Mouse (Mus musculus) induced T-regulatory cell, adult 2 months (primary cell): ENCODE results near the gene Hus1b.

ENCODE experiments used
- DNase-seq: peaks from one replicate; pipeline ENCODE4 v3.0.0-alpha.2; 2012; ENCODE audit warnings: low read depth

The Hus1b gene

DNA sequence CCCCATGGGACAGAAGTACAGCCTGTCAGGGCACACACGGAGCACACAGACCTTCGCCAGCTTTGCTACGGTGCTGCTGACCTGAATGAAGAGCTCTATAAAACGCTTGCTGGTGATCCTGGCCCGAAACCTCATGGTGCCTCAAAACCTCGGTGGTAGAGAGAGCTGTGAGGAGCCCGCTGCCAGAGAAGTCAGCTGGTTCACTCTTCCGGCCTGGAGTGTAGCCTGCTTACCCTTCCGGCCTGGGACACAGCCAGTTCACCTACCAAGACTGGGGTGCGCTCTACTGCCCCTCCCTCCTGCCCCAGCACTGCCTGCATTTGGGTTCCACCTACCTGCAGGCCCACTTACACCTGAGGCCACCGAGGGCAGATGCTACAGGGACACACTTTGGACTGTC is at the start of gene Hus1b:
TSS of gene Hus1b (minus strand) at position 220 of the 400 bp plus-strand sequence.
- no peak for DNase-seq

- DNase-seq: no peak
Measured at GRCm38 (mm10) chr13:30994249-30994858, 46.8 kb upstream of the Hus1b start.

GRCm38 (mm10) chr13:30993819-30994218 is 46.3 kb upstream of the Hus1b start:
- peak; percentile 86 for DNase-seq

- DNase-seq: no peak
Measured at GRCm38 (mm10) chr13:30990233-30990632, 42.7 kb upstream of the Hus1b start.

DNA sequence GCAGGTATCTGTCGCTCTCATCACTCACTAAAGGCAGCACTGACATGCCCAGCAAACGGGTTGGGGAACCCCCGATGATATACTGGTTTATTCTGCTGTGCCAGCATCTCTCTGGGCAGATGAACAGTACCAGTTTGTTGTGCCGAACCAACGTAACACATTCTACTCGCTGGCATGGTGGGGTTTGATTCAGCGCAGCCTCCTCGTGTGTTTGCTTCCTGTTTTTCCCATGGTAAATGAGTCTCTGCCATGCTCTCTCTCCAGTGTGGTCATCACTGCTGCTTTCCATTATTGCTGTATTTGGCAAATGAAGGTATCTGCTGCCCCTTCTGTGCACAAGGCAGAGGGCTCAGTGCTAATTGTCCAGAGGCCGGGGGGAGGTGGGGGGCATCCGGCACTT is 42.2 kb upstream of the Hus1b start:
- no peak for DNase-seq

GRCm38 (mm10) chr13:30987686-30988085 is 40.1 kb upstream of the Hus1b start:
- DNase-seq: no peak

DNA sequence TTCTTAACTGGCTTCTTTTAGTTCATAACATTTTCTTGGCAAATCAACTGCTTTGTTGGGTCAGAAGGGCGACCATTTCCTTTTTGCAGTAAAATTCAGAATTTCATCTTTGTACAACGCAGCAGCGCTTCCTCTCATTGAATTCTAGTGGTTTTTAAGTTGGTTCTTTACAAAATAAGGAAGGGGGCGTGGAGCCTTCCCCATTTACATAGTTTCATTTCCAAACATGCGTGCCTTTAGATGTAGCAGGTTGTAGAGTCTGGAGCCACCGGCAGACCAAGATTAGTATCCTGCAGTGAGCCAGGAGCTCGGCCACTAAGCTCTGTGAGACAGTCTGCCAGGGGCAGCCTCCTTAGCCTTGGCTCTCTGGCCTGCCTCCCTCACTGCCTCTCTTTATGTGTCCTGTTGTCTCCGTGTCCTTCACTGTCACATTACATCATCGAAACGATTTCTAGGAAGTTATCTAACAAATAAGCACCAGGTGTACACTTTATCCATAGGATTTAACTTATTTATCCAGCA is 39.4 kb upstream of the Hus1b start:
- peak; percentile 40 for DNase-seq

DNA sequence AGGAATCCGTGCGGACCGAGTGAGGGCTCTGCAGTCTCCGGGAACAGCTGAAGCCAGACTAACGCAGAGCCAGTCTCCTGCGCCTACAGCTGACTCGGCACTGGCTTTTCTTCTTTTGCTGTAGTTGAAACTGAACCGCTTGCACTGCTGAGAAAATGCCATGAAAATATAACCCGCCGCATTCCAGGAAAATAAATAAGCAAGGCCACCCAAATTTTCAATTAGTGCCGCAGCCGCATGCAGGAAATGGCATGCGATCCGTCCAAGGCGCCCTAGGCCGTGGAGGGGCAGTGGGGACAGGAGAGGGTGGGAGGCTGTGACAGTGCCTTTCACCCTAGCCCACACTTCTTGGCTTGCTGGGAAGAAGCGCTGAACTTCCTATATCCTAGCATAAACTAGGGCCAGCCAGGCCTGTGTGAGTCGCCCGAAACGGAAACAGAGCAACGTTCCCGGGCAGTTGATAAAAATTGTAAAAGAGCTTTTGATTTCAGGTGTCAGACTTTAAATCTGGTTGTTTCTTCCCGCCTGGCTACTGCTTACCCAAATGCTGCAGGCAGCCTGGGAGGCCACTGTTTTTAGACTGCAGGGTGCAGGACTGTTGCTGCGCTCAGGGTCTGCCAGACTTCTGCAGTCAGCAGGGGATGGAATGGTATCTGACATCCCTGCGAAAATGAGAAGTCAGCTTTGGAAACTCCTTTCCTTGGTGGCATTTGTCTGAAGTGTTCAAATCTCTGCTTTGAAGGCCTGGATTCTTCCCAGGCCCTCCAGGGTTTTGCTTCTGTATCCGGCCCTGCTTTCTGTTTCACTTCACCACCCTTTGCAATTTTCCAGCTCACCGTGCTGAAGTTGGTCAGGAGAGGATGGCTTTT is 38.3 kb upstream of the Hus1b start:
- DNase-seq: peak; percentile 56

DNA sequence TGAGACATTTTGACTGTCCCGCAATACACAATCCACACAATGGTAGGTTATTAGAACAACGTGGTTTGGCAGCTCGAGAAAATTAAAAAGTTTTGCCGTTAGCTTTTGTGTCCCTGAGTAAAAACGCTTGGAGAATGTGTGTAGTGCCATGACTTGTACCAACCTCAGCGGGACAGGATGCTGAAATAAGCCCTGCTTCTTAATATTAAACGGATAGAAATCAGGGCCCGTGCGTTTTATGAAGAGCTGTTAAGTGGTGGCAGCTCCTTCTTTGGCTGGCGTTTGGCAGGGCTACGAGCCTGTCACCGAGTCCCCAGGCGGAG is 37.7 kb upstream of the Hus1b start:
- peak; percentile 45 for DNase-seq

- peak; percentile 78 for DNase-seq
Measured at GRCm38 (mm10) chr13:30981666-30982065, 34.1 kb upstream of the Hus1b start.

- DNase-seq: no peak
Measured at GRCm38 (mm10) chr13:30978224-30978623, 30.7 kb upstream of the Hus1b start.

- DNase-seq: no peak
Measured at GRCm38 (mm10) chr13:30976536-30977084, 29.1 kb upstream of the Hus1b start.

DNA sequence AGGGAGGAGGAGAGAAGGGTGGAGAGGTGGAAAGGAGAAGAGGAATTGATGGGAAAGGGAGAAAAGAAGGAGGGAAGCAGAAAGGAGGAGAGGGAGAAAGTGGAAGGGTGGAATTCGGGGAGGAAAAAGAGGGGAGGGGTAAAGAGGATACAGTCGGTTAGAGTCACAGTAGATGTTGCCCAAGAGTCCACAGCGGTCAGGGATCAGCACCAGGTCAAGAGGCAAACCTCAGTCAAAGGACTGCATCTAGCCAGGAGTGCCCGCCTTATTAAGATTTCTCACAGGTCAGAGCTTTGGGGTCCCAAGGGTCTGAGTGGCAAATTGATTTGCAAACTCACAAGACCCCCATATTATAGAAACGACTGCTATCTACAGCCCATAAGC is 26.7 kb upstream of the Hus1b start:
- DNase-seq: no peak

GRCm38 (mm10) chr13:30973501-30974246 is 26.1 kb upstream of the Hus1b start, which contains the start of the genes Exoc2 and Gm5447:
Exoc2 (minus strand) TSS chr13:30974093.
Gm5447 (plus strand) TSS chr13:30974204.
- peak; percentile 87 for DNase-seq

DNA sequence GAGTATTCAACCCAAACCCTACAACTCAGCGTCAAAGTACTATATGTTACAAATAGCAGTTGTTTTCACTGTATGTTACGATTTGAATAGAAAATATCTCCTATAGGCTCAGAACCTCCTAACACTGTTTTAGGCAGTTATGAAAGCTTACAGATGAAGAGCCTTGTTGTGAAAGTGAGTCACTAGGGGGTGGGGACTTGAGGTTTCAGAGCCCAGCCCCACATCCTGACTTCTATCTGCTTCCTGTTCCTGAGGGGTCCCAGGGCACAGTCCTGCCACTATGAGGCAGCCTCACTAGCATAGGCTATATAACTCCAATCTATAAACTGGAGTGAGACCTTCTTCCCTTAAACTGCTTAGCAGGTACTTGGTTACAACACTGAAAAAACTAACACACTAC is 24.5 kb upstream of the Hus1b start:
- peak; percentile 90 for DNase-seq

DNA sequence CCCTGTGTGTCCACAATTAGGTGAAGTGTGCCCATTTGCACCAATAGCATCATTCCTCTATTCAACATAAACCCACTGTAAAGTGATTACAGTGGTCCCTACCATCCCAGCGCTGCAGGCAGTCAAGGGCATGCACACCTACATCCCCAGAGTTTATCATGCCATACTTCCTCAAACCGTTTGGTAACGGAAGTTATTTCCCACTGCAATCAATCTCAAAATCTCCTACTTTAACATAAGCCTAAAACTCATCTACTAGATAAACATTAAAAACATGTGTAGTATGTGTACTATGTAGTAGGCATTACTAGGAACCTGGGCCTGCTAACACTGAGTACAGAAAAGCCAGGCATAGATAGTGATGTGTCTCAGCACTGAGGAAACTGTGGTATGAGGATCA is 23.5 kb upstream of the Hus1b start:
- DNase-seq: peak; percentile 25

GRCm38 (mm10) chr13:30968311-30968710 is 20.8 kb upstream of the Hus1b start:
- DNase-seq: no peak

DNA sequence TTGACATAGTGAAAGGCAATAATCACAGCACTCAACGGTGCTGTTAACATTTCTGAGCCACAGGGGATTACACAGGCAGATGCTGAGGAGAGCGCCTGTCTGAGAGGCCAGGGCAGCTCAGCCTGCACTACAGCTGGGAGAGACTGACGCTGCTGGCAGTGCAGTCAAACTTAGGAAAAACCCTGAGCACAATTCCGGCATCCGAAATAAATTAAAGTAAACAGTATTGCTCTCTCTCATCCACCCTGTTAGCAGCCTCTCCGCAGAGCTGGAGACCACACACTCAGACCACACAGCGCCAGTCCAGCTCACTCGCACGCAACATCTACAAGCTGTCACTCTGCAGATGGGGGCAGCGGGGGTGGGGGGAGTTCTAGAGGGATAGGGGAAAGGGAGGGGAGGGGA is 18.9 kb upstream of the Hus1b start:
- no peak for DNase-seq

DNA sequence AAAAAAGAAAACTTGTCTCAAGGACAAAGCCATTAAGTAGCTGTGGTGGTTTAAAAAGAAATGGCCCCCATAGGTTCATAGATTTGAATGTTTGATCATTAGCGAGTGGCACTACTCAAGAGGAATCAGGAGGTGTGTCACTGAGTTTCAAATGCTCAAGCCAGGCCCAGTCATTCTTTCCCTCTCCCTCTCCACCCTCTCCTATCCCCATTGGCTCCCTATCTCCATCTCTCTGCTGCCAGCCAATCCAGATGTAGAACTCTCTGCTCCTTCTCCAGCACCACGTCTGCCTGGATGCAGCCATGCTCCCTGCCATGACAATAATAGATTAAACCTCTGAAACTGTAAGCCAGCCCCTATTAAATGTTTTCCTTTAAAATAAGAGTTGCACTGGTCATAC is 14.4 kb upstream of the Hus1b start:
- DNase-seq: no peak

DNA sequence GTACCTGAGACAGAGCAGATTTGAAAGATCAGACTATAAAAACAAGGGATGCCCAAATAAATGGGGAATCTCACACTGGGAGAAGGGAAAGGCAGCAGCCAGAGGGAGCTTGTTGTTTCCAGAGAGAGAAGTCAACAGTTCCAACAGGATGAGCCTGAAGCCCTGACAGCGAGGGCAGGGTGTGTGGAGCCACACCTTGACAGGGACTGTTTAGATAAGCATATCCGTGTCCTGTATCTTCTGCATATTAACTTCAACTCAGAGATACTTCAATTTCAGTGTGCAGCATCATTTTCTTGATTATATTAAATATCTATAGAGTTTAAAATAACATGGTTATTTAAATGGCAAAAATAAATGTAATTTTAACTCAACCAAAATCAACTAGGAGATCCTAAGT is 13.2 kb upstream of the Hus1b start:
- DNase-seq: no peak

DNA sequence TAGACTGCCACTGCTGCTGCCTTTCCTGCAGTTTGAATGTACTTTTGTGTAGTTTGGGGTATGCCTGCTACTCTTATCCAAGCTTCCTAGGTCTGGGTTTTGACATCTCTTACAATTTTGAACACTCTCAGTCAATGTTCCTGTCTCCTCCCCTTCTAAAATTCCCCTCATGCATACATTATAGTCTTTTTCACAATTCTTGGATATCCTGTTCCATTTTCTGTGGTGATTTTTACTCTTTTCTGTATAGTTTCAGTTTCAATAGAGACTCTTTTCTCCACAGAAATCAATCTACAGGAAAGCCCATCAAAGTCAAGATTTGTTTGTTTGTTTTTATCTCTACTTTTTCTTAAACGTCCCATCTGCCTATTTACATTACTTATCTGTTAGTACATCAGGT is 6.0 kb upstream of the Hus1b start:
- peak; percentile 63 for DNase-seq

GRCm38 (mm10) chr13:30952044-30952443 is 4.5 kb upstream of the Hus1b start:
- no peak for DNase-seq
